Mouse (Mus musculus) urinary bladder, postnatal 10 days (tissue): ENCODE measurements around the gene Ifitm2.

Source experiments
- DNase-seq: peaks from one replicate; pipeline ENCODE4 v3.0.0; 2022; ENCODE audit warnings: low spot score

Ifitm2 gene

GRCm38 (mm10) chr7:140967862-140968591, 12.2 kb upstream of the Ifitm2 start:
- DNase-seq, result no peak

GRCm38 (mm10) chr7:140966921-140967320, 11.1 kb upstream of the Ifitm2 start, which contains the start of gene Ifitm1:
Gene Ifitm1 (plus strand): TSS chr7:140967221.
- no peak for DNase-seq

GRCm38 (mm10) chr7:140962733-140963132, 6.9 kb upstream of the Ifitm2 start:
- no peak for DNase-seq

- DNase-seq, result no peak
These were observed 5.6 kb upstream of the Ifitm2 start for GRCm38 (mm10) chr7:140961416-140961815.

- no peak for DNase-seq
These were observed 4.2 kb upstream of the Ifitm2 start for GRCm38 (mm10) chr7:140960026-140960425.

GRCm38 (mm10) chr7:140959181-140959901, 3.6 kb upstream of the Ifitm2 start:
- no peak for DNase-seq

- DNase-seq, result no peak
These were observed 726 bp upstream of the Ifitm2 start for GRCm38 (mm10) chr7:140956556-140956869.

- no peak for DNase-seq
These were observed 445 bp downstream of the Ifitm2 start for GRCm38 (mm10) chr7:140955342-140955741.

GRCm38 (mm10) chr7:140954733-140955071, 1.1 kb downstream of the Ifitm2 start:
- no peak for DNase-seq

GRCm38 (mm10) chr7:140953800-140954732, 1.7 kb downstream of the Ifitm2 start:
- DNase-seq, result no peak

GRCm38 (mm10) chr7:140953133-140953532, 2.7 kb downstream of the Ifitm2 start:
- no peak for DNase-seq

- no peak for DNase-seq
These were observed 3.3 kb downstream of the Ifitm2 start for GRCm38 (mm10) chr7:140952441-140952840.

- no peak for DNase-seq
These were observed 4.0 kb downstream of the Ifitm2 start for GRCm38 (mm10) chr7:140951765-140952164.

- DNase-seq, result no peak
These were observed 4.7 kb downstream of the Ifitm2 start for GRCm38 (mm10) chr7:140951051-140951450.

- no peak for DNase-seq
These were observed 5.8 kb downstream of the Ifitm2 start, which contains the start of gene Ifitm5 for GRCm38 (mm10) chr7:140949824-140950530. Gene Ifitm5 (minus strand): TSS chr7:140950291.

- DNase-seq, result no peak
These were observed 6.5 kb downstream of the Ifitm2 start for GRCm38 (mm10) chr7:140949255-140949654.

GRCm38 (mm10) chr7:140948161-140948560, 7.6 kb downstream of the Ifitm2 start:
- no peak for DNase-seq

- no peak for DNase-seq
These were observed 8.8 kb downstream of the Ifitm2 start for GRCm38 (mm10) chr7:140946980-140947379.

GRCm38 (mm10) chr7:140946311-140946710, 9.5 kb downstream of the Ifitm2 start:
- no peak for DNase-seq

- DNase-seq, result no peak
These were observed 10.5 kb downstream of the Ifitm2 start for GRCm38 (mm10) chr7:140945247-140945646.

- no peak for DNase-seq
These were observed 11.6 kb downstream of the Ifitm2 start for GRCm38 (mm10) chr7:140944236-140944635.

GRCm38 (mm10) chr7:140943356-140943755, 12.4 kb downstream of the Ifitm2 start:
- no peak for DNase-seq
